Mouse (Mus musculus): ENCODE data around the gene Abhd12.

- TF ChIP-seq GATA1 (IDR thresholded peaks at IDR 0.05; ENCODE audit: low read length) (no peak), TAL1 (IDR thresholded peaks at IDR 0.05; ENCODE audit: low read length) (no peak)
Measured at GRCm38 (mm10) chr2:150950056-150950455, 45.5 kb upstream of the Abhd12 start.
